Mouse (Mus musculus): Measurements from ENCODE around the gene Gsta4.

GRCm38 (mm10) chr9:78188910-78189309 lies 6.3 kb downstream of the Gsta4 start:
- TF ChIP-seq CTCF (IDR thresholded peaks at IDR 0.05) (no peak), EP300 (IDR thresholded peaks at IDR 0.05) (no peak)
